Mouse (Mus musculus) limb, embryonic 14.5 days (tissue): ENCODE measurements at regions not wholly inside any gene's neighbourhood (a gene's known extent, or its start where the extent isn't known, plus 50 kb on each side); places are given as distances from the start of the nearest gene placed in this dataset.

Source experiments
- ATAC-seq: fragments of 200-750 bp; cut with Nextera tagmentation; 2 replicates; pipeline ENCODE4 v1.8.0; 2017; ENCODE audit warnings: low read depth, moderate number of reproducible peaks, moderate TSS enrichment; ENCODE audit not compliant: low FRiP score
- DNase-seq: peaks from one replicate; pipeline ENCODE4 v3.0.0-alpha.2; 2015; ENCODE audit warnings: low spot score
- H3K27ac ChIP-seq: fragments of 300-500 bp; sonication (generic); replicated peaks from 2 replicates; pipeline ENCODE4 v1.5.1; 2014; ENCODE audit warnings: low read depth, mild to moderate bottlenecking, low read length, moderate library complexity, mixed read lengths
- H3K27me3 ChIP-seq: fragments of 300-500 bp; sonication (generic); 2 replicates; pipeline ENCODE4 v1.6.1; 2014; ENCODE audit warnings: low read length, mixed read lengths; ENCODE audit not compliant: control insufficient read depth, insufficient read depth
- H3K36me3 ChIP-seq: fragments of 300-500 bp; sonication (generic); 2 replicates; pipeline ENCODE4 v1.6.1; 2014; ENCODE audit warnings: mild to moderate bottlenecking, low read length, moderate library complexity, mixed read lengths; ENCODE audit not compliant: control insufficient read depth, insufficient read depth
- H3K4me1 ChIP-seq: fragments of 300-500 bp; sonication (generic); 2 replicates; pipeline ENCODE4 v1.6.1; 2014; ENCODE audit warnings: antibody characterized with exemption, low read length, mixed read lengths; ENCODE audit not compliant: control insufficient read depth, insufficient read depth
- H3K4me2 ChIP-seq: fragments of 300-500 bp; sonication (generic); replicated peaks from 2 replicates; pipeline ENCODE4 v1.6.1; 2014; ENCODE audit warnings: low read depth, mild to moderate bottlenecking, low read length, moderate library complexity; ENCODE audit not compliant: severe bottlenecking
- H3K4me3 ChIP-seq: fragments of 300-500 bp; sonication (generic); replicated peaks from 2 replicates; pipeline ENCODE4 v1.5.1; 2014; ENCODE audit warnings: low read length
- H3K9ac ChIP-seq: fragments of 300-500 bp; sonication (generic); 2 replicates; pipeline ENCODE4 v1.6.1; 2014; ENCODE audit warnings: mild to moderate bottlenecking, low read depth, low read length, moderate library complexity; ENCODE audit not compliant: severe bottlenecking
- H3K9me3 ChIP-seq: fragments of 300-500 bp; sonication (generic); 2 replicates; pipeline ENCODE4 v1.6.1; 2016; ENCODE audit warnings: low read length; ENCODE audit not compliant: control insufficient read depth
- POLR2A ChIP-seq: fragments of 200-500 bp; IDR thresholded peaks from 2 replicates; pipeline ENCODE4 v1.8.0; 2012; ENCODE audit warnings: inconsistent platforms, mild to moderate bottlenecking, moderate library complexity, borderline replicate concordance; ENCODE audit not compliant: insufficient read depth, insufficient read length; ENCODE audit errors: extremely low read depth
- whole genome bisulfite sequencing: fragments of 180-500 bp; shearing (Covaris S2); extraction: QIAGEN DNeasy Blood & Tissue Kit; methylation state at CpG from one replicate; pipeline ENCODE4 v1.1.7; 2014; 5-methylcytosine and 5-hydroxymethylcytosine counted together

DNA sequence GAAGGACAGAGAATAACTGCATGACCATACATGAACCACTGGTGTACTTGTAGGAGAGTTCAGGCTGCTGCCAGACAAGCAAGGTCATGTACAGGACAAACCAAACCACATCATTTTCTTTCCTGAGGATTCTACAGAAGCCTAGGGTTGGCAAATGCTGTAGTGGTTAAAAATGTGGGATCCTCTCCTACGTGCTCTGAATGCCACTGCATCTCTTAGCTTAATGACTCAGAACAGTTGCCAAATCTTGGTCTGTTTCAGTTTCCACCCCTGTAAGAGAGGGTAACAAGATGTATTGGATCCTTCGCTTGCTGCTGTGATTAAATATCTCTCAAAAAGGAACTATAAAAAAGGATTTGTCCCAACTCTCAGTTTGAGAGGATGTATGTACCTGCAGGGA is 938.1 kb downstream of the 4930444P10Rik start:
- no peak for TF ChIP-seq POLR2A
- Histone ChIP-seq H3K9ac (no peak overlapping the region), H3K9me3 (no peaks in the 10 kb centered on the region), H3K4me3 (no peak overlapping the region), H3K27me3 (no peaks in the 10 kb centered on the region), H3K4me1 (no peaks in the 10 kb centered on the region), H3K27ac (no peak overlapping the region), H3K36me3 (no peaks in the 10 kb centered on the region), H3K4me2 (no peak overlapping the region)
- 82% methylated on average over 2 of the region's 2 CpGs for WGBS
- DNase-seq (no peak), ATAC-seq (no peak)

DNA sequence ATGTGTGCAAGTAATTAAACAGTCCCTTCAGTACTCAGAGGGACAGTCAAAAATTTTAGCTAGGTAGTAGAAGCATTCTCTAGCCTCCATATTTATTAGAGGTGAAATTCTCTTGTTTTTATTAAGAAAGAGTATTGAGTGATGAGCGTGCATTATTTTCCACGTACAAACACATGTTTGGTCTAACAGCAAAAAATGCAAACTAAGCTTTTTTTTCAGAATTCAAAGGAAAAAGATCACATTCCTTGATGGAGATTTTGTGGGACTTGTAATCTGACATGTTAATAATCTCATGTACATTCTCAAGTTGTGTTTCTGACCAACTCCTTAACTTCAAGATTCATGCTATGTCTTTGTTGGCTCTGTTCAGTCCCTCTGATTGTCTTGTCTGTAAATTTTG is 939.2 kb downstream of the 4930444P10Rik start:
- WGBS = 88% methylated on average over 2 of the region's 2 CpGs
- no peak overlapping the region for H3K4me3 ChIP-seq
- no peak overlapping the region for H3K9ac ChIP-seq
- H3K9me3 ChIP-seq = no peaks in the 10 kb centered on the region
- ATAC-seq (no peak), DNase-seq (no peak)
- TF ChIP-seq POLR2A = no peak
- no peaks in the 10 kb centered on the region for H3K4me1 ChIP-seq
- H3K27me3 ChIP-seq = no peaks in the 10 kb centered on the region
- H3K36me3 ChIP-seq = no peaks in the 10 kb centered on the region
- H3K27ac ChIP-seq = no peak overlapping the region
- H3K4me2 ChIP-seq = no peak overlapping the region

DNA sequence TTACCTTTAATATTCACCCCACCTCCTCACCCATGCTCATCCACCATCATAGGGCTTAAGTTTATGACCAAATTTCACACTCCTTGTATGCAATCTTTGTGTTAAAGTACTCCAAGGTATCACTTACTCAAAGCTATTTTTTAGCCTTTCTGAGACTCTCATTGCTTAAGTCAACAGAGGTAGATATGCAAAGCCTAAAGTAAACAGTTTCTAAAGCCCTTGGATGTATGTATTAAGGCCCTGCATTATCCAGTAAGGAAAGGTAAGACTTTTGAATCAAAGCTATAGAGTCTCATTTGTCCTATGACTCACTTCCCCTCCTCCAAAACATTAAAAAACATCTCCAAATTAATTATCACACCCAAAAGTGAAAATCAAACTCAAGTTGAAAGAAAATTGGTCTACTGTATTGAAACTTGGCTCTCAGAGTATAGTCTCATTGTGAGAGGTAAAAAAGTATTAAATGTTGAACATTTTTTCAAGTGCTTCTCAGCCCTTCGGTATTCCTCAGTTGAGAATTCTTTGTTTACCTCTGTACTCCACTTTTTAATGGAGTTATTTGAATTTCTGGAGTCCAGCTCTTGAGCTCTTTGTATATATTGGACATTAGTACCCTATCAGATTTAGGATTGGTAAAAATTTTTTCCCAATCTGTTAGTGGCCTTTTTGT is 949.1 kb downstream of the 4930444P10Rik start:
- Histone ChIP-seq H3K9me3 (no peaks in the 10 kb centered on the region), H3K27ac (no peak overlapping the region), H3K4me3 (no peak overlapping the region), H3K4me1 (no peaks in the 10 kb centered on the region), H3K9ac (no peak overlapping the region), H3K27me3 (no peaks in the 10 kb centered on the region), H3K4me2 (no peak overlapping the region), H3K36me3 (no peaks in the 10 kb centered on the region)
- WGBS = 84% methylated on average over 1 of the region's 1 CpGs
- ATAC-seq (no peak), DNase-seq (no peak)
- no peak for TF ChIP-seq POLR2A

DNA sequence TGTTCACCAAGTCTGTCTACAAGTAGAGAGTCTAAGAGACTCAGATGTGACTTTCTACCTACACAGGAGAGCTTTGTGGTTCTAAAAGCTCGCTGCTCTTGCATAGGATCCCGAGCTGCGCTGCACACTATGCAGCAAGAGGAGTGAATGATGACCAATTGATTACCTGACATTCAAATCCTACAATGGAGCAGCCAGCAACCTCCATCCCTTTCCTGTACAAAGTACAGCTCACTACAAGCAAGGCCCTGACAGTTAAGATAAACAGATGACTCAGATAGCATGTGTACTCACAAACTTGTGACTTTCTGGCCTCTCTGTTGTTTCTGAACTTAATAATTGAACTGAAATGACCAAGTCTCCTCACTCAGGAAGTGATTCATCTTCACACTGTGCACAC is 974.7 kb downstream of the 4930444P10Rik start:
- Histone ChIP-seq H3K9me3 (no peaks in the 10 kb centered on the region), H3K4me2 (no peak overlapping the region), H3K27ac (no peak overlapping the region), H3K36me3 (no peaks in the 10 kb centered on the region), H3K4me1 (no peaks in the 10 kb centered on the region), H3K4me3 (no peak overlapping the region), H3K9ac (no peak overlapping the region), H3K27me3 (no peaks in the 10 kb centered on the region)
- no peak for ATAC-seq
- no peak for TF ChIP-seq POLR2A
- DNase-seq = no peak
- WGBS = 69% methylated on average over 3 of the region's 3 CpGs

DNA sequence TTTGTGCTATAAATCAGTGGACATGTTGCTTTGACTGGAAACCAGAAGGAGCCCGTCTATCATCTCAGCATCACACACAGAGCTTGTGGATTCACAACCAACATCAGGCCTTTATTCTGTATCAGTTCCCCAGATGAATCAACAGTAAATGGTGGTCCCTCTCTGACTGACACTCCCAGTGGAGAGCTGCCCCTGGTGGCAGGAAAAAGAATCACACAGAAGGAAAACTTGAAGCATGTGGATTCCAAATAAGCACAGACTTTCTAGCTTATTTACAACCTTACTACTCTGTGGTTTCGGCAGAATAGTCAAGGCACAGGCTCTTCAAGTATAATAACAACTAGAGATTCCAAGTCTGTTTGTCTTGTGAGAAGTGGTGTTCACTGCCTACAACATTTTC is 981.7 kb downstream of the 4930444P10Rik start:
- Histone ChIP-seq H3K36me3 (no peaks in the 10 kb centered on the region), H3K9me3 (no peaks in the 10 kb centered on the region), H3K27ac (no peak overlapping the region), H3K4me3 (no peak overlapping the region), H3K4me2 (no peak overlapping the region), H3K9ac (no peak overlapping the region), H3K27me3 (no peaks in the 10 kb centered on the region), H3K4me1 (no peaks in the 10 kb centered on the region)
- 75% methylated on average over 2 of the region's 2 CpGs for WGBS
- TF ChIP-seq POLR2A = no peak
- ATAC-seq (no peak), DNase-seq (no peak)

DNA sequence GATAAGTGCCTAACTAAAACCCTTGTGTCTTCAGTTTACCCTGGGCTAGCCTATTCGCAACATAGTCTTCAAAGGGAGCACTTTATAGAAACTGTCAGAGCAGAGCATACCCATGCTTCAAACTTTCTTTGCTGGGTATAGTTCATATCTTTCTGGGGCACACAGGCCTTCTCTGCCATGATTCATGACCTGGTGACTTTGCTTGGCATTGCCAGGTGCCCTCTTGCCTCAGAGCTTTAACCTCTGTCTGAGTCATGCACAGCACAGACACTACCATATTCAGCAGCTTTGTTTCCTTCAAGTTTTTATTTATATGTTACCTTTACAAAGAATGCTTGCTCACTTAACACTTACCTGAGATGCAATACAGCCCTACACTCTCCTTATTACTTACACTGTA is 1022.8 kb downstream of the 4930444P10Rik start:
- ATAC-seq = no peak
- H3K4me1 ChIP-seq = no peaks in the 10 kb centered on the region
- no peaks in the 10 kb centered on the region for H3K27me3 ChIP-seq
- no peak for DNase-seq
- no peak overlapping the region for H3K4me2 ChIP-seq
- H3K27ac ChIP-seq = no peak overlapping the region
- H3K9me3 ChIP-seq = no peaks in the 10 kb centered on the region
- no peak overlapping the region for H3K4me3 ChIP-seq
- 83% methylated on average over 1 of the region's 1 CpGs for WGBS
- H3K36me3 ChIP-seq = no peaks in the 10 kb centered on the region
- no peak overlapping the region for H3K9ac ChIP-seq
- TF ChIP-seq POLR2A = no peak
